Mouse (Mus musculus) CH12.LX (cell line): ENCODE data around the gene Npas2. TPM values are rescaled to one million over a fixed set of nuclear protein-coding genes. Genes with fewer than 3 reads are reported as not detected.

Experiments used
- DNase-seq: peaks from one replicate; pipeline ENCODE4 v3.0.0-alpha.2; 2013; ENCODE audit errors: extremely low read depth
- H3K27ac ChIP-seq: 2 replicates; pipeline ENCODE4 v1.5.1; 2012; ENCODE audit warnings: low read depth, mild to moderate bottlenecking, control low read depth, moderate library complexity; ENCODE audit not compliant: insufficient read depth
- H3K27me3 ChIP-seq: replicated peaks from 2 replicates; pipeline ENCODE3; 2012; ENCODE audit warnings: inconsistent platforms
- H3K36me3 ChIP-seq, 2 experiments: replicated peaks in 1 of 2; 2 replicates each; pipeline versions ENCODE3 to v1.6.1; 2012; ENCODE audit warnings: inconsistent platforms in 1 of 2, low read length in 1 of 2, mild to moderate bottlenecking in 1 of 2, mixed read lengths in 1 of 2, moderate library complexity in 1 of 2; ENCODE audit not compliant: control insufficient read depth in 1 of 2, insufficient read depth in 1 of 2
- H3K4me1 ChIP-seq, 2 experiments: 2 replicates each; pipeline ENCODE4 v1.6.1; 2012; ENCODE audit warnings: inconsistent platforms in 1 of 2, moderate library complexity in 1 of 2; ENCODE audit not compliant: insufficient read depth in 2 of 2, control insufficient read depth in 1 of 2
- H3K4me2 ChIP-seq: 2 replicates; pipeline ENCODE4 v1.6.1; 2012; ENCODE audit warnings: low read depth, mild to moderate bottlenecking, control low read depth; ENCODE audit not compliant: poor library complexity, insufficient read depth, severe bottlenecking
- H3K4me3 ChIP-seq, 3 experiments: fragments of 150-350 bp in 1 of 3; sonication (generic) in 1 of 3; replicated peaks in 1 of 3; 2 replicates each; pipeline versions ENCODE3 to v1.5.1; 2011 to 2012; ENCODE audit warnings: low read depth in 2 of 3, low read length in 2 of 3, mild to moderate bottlenecking in 2 of 3, moderate library complexity in 2 of 3, control low read depth in 1 of 3, improper control_type of control experiment in 1 of 3, inconsistent platforms in 1 of 3, mixed read lengths in 1 of 3; ENCODE audit not compliant: poor library complexity in 1 of 3
- H3K79me2 ChIP-seq: replicated peaks from 2 replicates; pipeline ENCODE4 v1.6.1; 2012; ENCODE audit warnings: mild to moderate bottlenecking, moderate library complexity; ENCODE audit not compliant: control insufficient read depth, poor library complexity, insufficient read depth, severe bottlenecking; ENCODE audit errors: extremely low read depth
- H3K9ac ChIP-seq: 2 replicates; pipeline ENCODE4 v1.6.1; 2012; ENCODE audit warnings: low read depth, mild to moderate bottlenecking, control low read depth, moderate library complexity; ENCODE audit not compliant: insufficient read depth
- H3K9me3 ChIP-seq: replicated peaks from 2 replicates; pipeline ENCODE3; 2012; ENCODE audit warnings: low read length, inconsistent platforms, mixed read lengths
- CHD1 ChIP-seq: IDR thresholded peaks from 2 replicates; pipeline ENCODE4 v1.6.1; 2012; ENCODE audit warnings: low read depth, low read length, improper control_type of control experiment, inconsistent platforms
- CTCF ChIP-seq, 2 experiments: IDR thresholded peaks in 1 of 2; conservative IDR thresholded peaks in 1 of 2; 2 replicates each; pipeline ENCODE4 v1.5.1; 2011 to 2012; ENCODE audit warnings: low read depth in 2 of 2, low read length in 2 of 2, improper control_type of control experiment in 1 of 2, inconsistent platforms in 1 of 2, mild to moderate bottlenecking in 1 of 2, moderate library complexity in 1 of 2
- EP300 ChIP-seq: IDR thresholded peaks from 2 replicates; pipeline ENCODE4 v1.6.1; 2011; ENCODE audit warnings: low read length, improper control_type of control experiment
- HCFC1 ChIP-seq: IDR thresholded peaks from 2 replicates; pipeline ENCODE4 v1.6.1; 2012; ENCODE audit warnings: low read depth, mild to moderate bottlenecking, inconsistent platforms, low read length, improper control_type of control experiment
- IRF4 ChIP-seq: IDR thresholded peaks from 2 replicates; pipeline ENCODE4 v1.6.1; 2014; ENCODE audit warnings: low read depth, mild to moderate bottlenecking, inconsistent platforms, low read length, improper control_type of control experiment
- JUN ChIP-seq: IDR thresholded peaks from 2 replicates; pipeline ENCODE4 v1.6.1; 2011; ENCODE audit warnings: low read depth, mild to moderate bottlenecking, low read length, improper control_type of control experiment, moderate library complexity; ENCODE audit not compliant: insufficient read depth
- JUND ChIP-seq: conservative IDR thresholded peaks from 2 replicates; pipeline ENCODE4 v1.6.1; 2011; ENCODE audit warnings: low read depth, low read length, improper control_type of control experiment
- KAT2A ChIP-seq: IDR thresholded peaks from 2 replicates; pipeline ENCODE4 v1.6.1; 2012; ENCODE audit warnings: low read length, improper control_type of control experiment, inconsistent platforms; ENCODE audit not compliant: insufficient replicate concordance
- MAFK ChIP-seq: IDR thresholded peaks from 2 replicates; pipeline ENCODE4 v1.6.1; 2011; ENCODE audit warnings: low read length, improper control_type of control experiment; ENCODE audit not compliant: insufficient replicate concordance
- MAX ChIP-seq: IDR thresholded peaks from 2 replicates; pipeline ENCODE4 v1.6.1; 2011; ENCODE audit warnings: low read length, improper control_type of control experiment
- MAZ ChIP-seq: IDR thresholded peaks from 2 replicates; pipeline ENCODE4 v1.6.1; 2012; ENCODE audit warnings: low read depth, mild to moderate bottlenecking, inconsistent platforms, low read length, improper control_type of control experiment, moderate library complexity
- MEF2A ChIP-seq: IDR thresholded peaks from 2 replicates; pipeline ENCODE4 v1.6.1; 2014; ENCODE audit warnings: low read depth, mild to moderate bottlenecking, inconsistent platforms, low read length, improper control_type of control experiment, borderline replicate concordance
- MXI1 ChIP-seq: IDR thresholded peaks from 2 replicates; pipeline ENCODE4 v1.6.1; 2011; ENCODE audit warnings: mild to moderate bottlenecking, low read depth, low read length, improper control_type of control experiment
- POLR2A ChIP-seq: IDR thresholded peaks from 2 replicates; pipeline ENCODE4 v1.6.1; 2011; ENCODE audit warnings: low read depth, mild to moderate bottlenecking, improper control_type of control experiment, low read length
- RAD21 ChIP-seq: IDR thresholded peaks from 2 replicates; pipeline ENCODE4 v1.6.1; 2011; ENCODE audit warnings: low read depth, mild to moderate bottlenecking, low read length, improper control_type of control experiment, moderate library complexity
- SIN3A ChIP-seq: IDR thresholded peaks from 2 replicates; pipeline ENCODE4 v1.6.1; 2012; ENCODE audit warnings: low read length, improper control_type of control experiment, inconsistent platforms
- TBP ChIP-seq: conservative IDR thresholded peaks from 2 replicates; pipeline ENCODE4 v1.6.1; 2011; ENCODE audit warnings: low read depth, low read length, improper control_type of control experiment
- UBTF ChIP-seq: IDR thresholded peaks from 2 replicates; pipeline ENCODE4 v1.6.1; 2012; ENCODE audit warnings: low read depth, mild to moderate bottlenecking, inconsistent platforms, low read length, improper control_type of control experiment, moderate library complexity
- USF1 ChIP-seq: IDR thresholded peaks from 2 replicates; pipeline ENCODE4 v1.6.1; 2014; ENCODE audit warnings: low read depth, mild to moderate bottlenecking, inconsistent platforms, low read length, improper control_type of control experiment
- USF2 ChIP-seq: conservative IDR thresholded peaks from 2 replicates; pipeline ENCODE4 v1.6.1; 2011; ENCODE audit warnings: low read depth, low read length, improper control_type of control experiment
- ZKSCAN1 ChIP-seq: IDR thresholded peaks from 2 replicates; pipeline ENCODE4 v1.6.1; 2012; ENCODE audit warnings: low read depth, inconsistent platforms, low read length, improper control_type of control experiment, borderline replicate concordance
- ZMIZ1 ChIP-seq: IDR thresholded peaks from 2 replicates; pipeline ENCODE4 v1.6.1; 2012; ENCODE audit warnings: low read depth, mild to moderate bottlenecking, inconsistent platforms, low read length, improper control_type of control experiment
- dilution Hi-C: fragments of 300-500 bp; cut with MboI; formaldehyde crosslinking; loops from 2 replicates; pipeline ENCODE4 v1.14.3; 2020; ENCODE audit warnings: low sequenced_read_pairs; ENCODE audit not compliant: extremely low pct_unique_long_range_greater_than_20kb, extremely low pct_ligation_motif_present
- in situ Hi-C: fragments of 300-500 bp; cut with MboI; formaldehyde crosslinking; loops from 3 replicates; pipeline ENCODE4 v1.14.3; 2019; ENCODE audit warnings: low sequenced_read_pairs, low pct_ligation_motif_present, low pct_unique_long_range_greater_than_20kb, mixed read lengths
- polyA plus RNA-seq: library from polyadenylated mRNA; unstranded; fragments of >175 nt; gene quantifications from 2 replicates; pipeline ENCODE4 v1.2.1, GENCODE M21; 2012; ENCODE audit warnings: low read depth; ENCODE audit not compliant: insufficient read length
- total RNA-seq, 2 experiments: library from RNA; depleted of rRNA; stranded (reverse); fragments of 300-350 nt in 1 of 2; fragments of >200 nt in 1 of 2; gene quantifications; 2 replicates each; pipeline ENCODE4 v1.2.3; 2012 to 2014

Gene Npas2
- total and polyA plus RNA-seq, 3 experiments, result 0.13 TPM; not detected in 2

DNA sequence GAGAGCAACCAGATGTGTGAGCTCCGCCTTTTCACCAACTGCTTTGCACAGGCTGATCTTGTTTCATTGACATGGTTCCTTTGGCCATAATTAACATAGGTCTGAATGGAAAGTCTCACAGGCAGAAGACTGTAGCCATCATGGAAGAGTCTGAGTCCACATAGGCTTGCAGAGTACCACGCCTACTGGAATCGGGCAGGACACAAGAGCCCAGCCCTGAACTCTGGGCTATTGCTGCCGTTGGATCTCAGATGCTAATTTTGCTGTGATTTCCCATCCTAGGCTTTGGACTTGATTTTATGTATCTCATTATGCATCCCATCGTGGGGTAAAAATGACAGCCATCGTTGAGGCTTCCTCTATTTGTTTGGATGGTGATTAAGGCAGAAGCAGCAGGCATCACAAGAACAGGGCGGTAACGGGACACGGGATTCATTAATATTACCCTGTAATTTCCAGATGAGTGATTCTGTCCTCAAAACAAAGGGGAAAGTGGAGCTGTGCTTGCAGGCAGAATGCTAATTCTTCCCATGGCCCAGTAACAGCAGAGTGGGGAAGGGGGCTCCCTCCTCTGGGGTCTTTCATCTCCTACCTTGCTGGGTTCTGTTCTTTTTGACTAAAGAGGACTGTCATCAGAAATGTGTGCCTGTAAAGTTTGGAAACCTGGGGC is 73.4 kb downstream of the Npas2 start:
- dilution Hi-C loops, result no loop called here
- TF ChIP-seq ZKSCAN1, result no peak
- TF ChIP-seq MAZ, result no peak
- TF ChIP-seq CHD1, result no peak
- TF ChIP-seq JUND, result no peak
- no peak for TF ChIP-seq MAFK
- no peak for TF ChIP-seq ZMIZ1
- no peak for TF ChIP-seq TBP
- no peak for TF ChIP-seq HCFC1
- TF ChIP-seq USF1, result no peak
- TF ChIP-seq RAD21, result no peak
- no peak for TF ChIP-seq KAT2A
- TF ChIP-seq POLR2A, result no peak
- TF ChIP-seq MEF2A, result no peak
- no peak for TF ChIP-seq IRF4
- TF ChIP-seq USF2, result no peak
- TF ChIP-seq SIN3A, result no peak
- H3K79me2 ChIP-seq, result no peaks in the 10 kb centered on the region
- no peak overlapping the region for H3K27ac ChIP-seq
- peaks cover 0 to 16% of the 10 kb centered on the region in 2 experiments; a peak in 1 of 4 replicates for H3K4me1 ChIP-seq
- peaks cover 0 to 46% of the 10 kb centered on the region in 2 experiments for H3K36me3 ChIP-seq
- no peak overlapping the region for H3K9ac ChIP-seq
- no peaks in the 10 kb centered on the region for H3K9me3 ChIP-seq
- no peak overlapping the region for H3K4me2 ChIP-seq
- no peaks in the 10 kb centered on the region for H3K27me3 ChIP-seq
- in situ Hi-C loops, result no loop called here
- DNase-seq, result no peak
- H3K4me3 ChIP-seq, result no peak overlapping the region

DNA sequence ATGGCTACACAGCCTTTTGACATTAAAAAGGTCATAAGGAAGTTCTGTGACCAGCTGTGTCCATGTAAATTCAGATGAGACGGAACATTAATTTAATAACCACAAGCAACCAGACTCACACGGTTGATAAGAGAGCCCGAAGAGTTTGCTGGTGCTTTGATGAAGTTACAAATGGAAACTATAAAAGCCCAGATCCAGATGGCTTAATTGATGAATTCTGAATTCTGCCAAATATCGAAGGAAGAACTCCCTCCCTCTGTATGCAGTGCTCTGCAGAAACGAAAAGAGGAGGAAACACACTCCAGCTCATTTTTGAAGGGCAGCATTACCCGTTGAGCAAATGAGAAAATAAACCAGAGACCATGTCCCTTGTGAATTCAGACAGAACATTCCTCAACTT is 79.4 kb downstream of the Npas2 start:
- Histone ChIP-seq H3K36me3 (peaks cover 0 to 40% of the 10 kb centered on the region in 2 experiments), H3K9ac (no peak overlapping the region), H3K4me3 (no peak overlapping the region), H3K79me2 (no peaks in the 10 kb centered on the region), H3K4me1 (peaks cover 0 to 14% of the 10 kb centered on the region in 2 experiments; a peak in 2 of 4 replicates), H3K9me3 (peaks cover 5% of the 10 kb centered on the region), H3K27me3 (no peaks in the 10 kb centered on the region), H3K27ac (no peak overlapping the region), H3K4me2 (no peak overlapping the region)
- dilution Hi-C loops (no loop called here), in situ Hi-C loops (no loop called here)
- TF ChIP-seq MAX (no peak), IRF4 (no peak), SIN3A (no peak), POLR2A (no peak), JUN (no peak), MXI1 (no peak), JUND (no peak), UBTF (no peak), MEF2A (no peak), CTCF (conservative IDR thresholded peaks at IDR 0.05 in 1 of 2, IDR thresholded peaks at IDR 0.05 in 1 of 2; ENCODE audit: low read depth in 2 of 2, low read length in 2 of 2) (no peak), ZKSCAN1 (no peak), TBP (no peak), EP300 (no peak)
- no peak for DNase-seq
